Mouse (Mus musculus) MEL (cell line): ENCODE results near the gene Cmpk1. TPM values are rescaled to one million over a fixed set of nuclear protein-coding genes. Genes with fewer than 3 reads are reported as not detected.

Experiments
- DNase-seq: peaks from one replicate; pipeline ENCODE4 v3.0.0; 2011; ENCODE audit warnings: low read depth, low spot score
- H3K27ac ChIP-seq: 2 replicates; pipeline ENCODE4 v1.5.1; 2012; ENCODE audit warnings: low read depth, mild to moderate bottlenecking, control low read depth, low read length, moderate library complexity; ENCODE audit not compliant: control insufficient read depth
- H3K27me3 ChIP-seq, 2 experiments: fragments of 150-350 bp in 1 of 2; sonication (generic) in 1 of 2; 2 replicates each; pipeline ENCODE4 v1.6.1; 2012; ENCODE audit warnings: low read length in 2 of 2, mild to moderate bottlenecking in 2 of 2, improper control_type of control experiment in 1 of 2, moderate library complexity in 1 of 2; ENCODE audit not compliant: insufficient read depth in 2 of 2, control insufficient read depth in 1 of 2
- H3K36me3 ChIP-seq, 2 experiments: 2 replicates each; pipeline ENCODE4 v1.6.1; 2012 to 2014; ENCODE audit warnings: low read length in 2 of 2, improper control_type of control experiment in 1 of 2, inconsistent platforms in 1 of 2, mild to moderate bottlenecking in 1 of 2; ENCODE audit not compliant: insufficient read depth in 2 of 2, control insufficient read depth in 1 of 2
- H3K4me1 ChIP-seq, 2 experiments: fragments of 150-350 bp in 1 of 2; sonication (generic) in 1 of 2; 2 replicates each; pipeline ENCODE4 v1.6.1; 2012; ENCODE audit warnings: low read length in 2 of 2, improper control_type of control experiment in 1 of 2, mild to moderate bottlenecking in 1 of 2; ENCODE audit not compliant: insufficient read depth in 2 of 2, control insufficient read depth in 1 of 2
- H3K4me3 ChIP-seq, 2 experiments: fragments of 150-350 bp in 1 of 2; sonication (generic) in 1 of 2; 2 replicates each; pipeline ENCODE4 v1.5.1; 2012; ENCODE audit warnings: low read depth in 2 of 2, low read length in 2 of 2, mild to moderate bottlenecking in 2 of 2, moderate library complexity in 2 of 2, control low read depth in 1 of 2, improper control_type of control experiment in 1 of 2; ENCODE audit not compliant: control insufficient read depth in 1 of 2, insufficient read depth in 1 of 2
- H3K79me2 ChIP-seq: 2 replicates; pipeline ENCODE4 v1.6.1; 2012; ENCODE audit warnings: mild to moderate bottlenecking, low read length, moderate library complexity; ENCODE audit not compliant: control insufficient read depth, poor library complexity, insufficient read depth
- H3K9ac ChIP-seq: 2 replicates; pipeline ENCODE4 v1.6.1; 2012; ENCODE audit warnings: low read depth, mild to moderate bottlenecking, control low read depth, low read length, moderate library complexity; ENCODE audit not compliant: control insufficient read depth, poor library complexity, severe bottlenecking
- H3K9me3 ChIP-seq: fragments of 150-350 bp; sonication (generic); replicated peaks from 2 replicates; pipeline ENCODE4 v1.6.1; 2012; ENCODE audit warnings: mild to moderate bottlenecking, low read length, improper control_type of control experiment, moderate library complexity; ENCODE audit not compliant: insufficient read depth
- CHD1 ChIP-seq: IDR thresholded peaks from 2 replicates; pipeline ENCODE4 v1.6.1; 2012; ENCODE audit warnings: low read depth, mild to moderate bottlenecking, inconsistent platforms, low read length, improper control_type of control experiment
- CTCF ChIP-seq, 3 experiments: IDR thresholded peaks in 2 of 3; conservative IDR thresholded peaks in 1 of 3; 2 replicates each; pipeline ENCODE4 v1.5.1; 2011 to 2012; ENCODE audit warnings: low read length in 3 of 3, low read depth in 2 of 3, mild to moderate bottlenecking in 2 of 3, improper control_type of control experiment in 1 of 3, inconsistent platforms in 1 of 3, mixed read lengths in 1 of 3, moderate library complexity in 1 of 3; ENCODE audit not compliant: control insufficient read depth in 1 of 3, insufficient read depth in 1 of 3, poor library complexity in 1 of 3, severe bottlenecking in 1 of 3
- ETS1 ChIP-seq: IDR thresholded peaks from 2 replicates; pipeline ENCODE4 v1.6.1; 2012; ENCODE audit warnings: low read depth, mild to moderate bottlenecking, inconsistent platforms, low read length, improper control_type of control experiment, moderate library complexity
- GABPA ChIP-seq: IDR thresholded peaks from 2 replicates; pipeline ENCODE4 v1.6.1; 2012; ENCODE audit warnings: low read depth, mild to moderate bottlenecking, inconsistent platforms, low read length, improper control_type of control experiment, moderate library complexity
- HCFC1 ChIP-seq: IDR thresholded peaks from 2 replicates; pipeline ENCODE4 v1.6.1; 2012; ENCODE audit warnings: low read depth, mild to moderate bottlenecking, inconsistent platforms, low read length, improper control_type of control experiment, moderate library complexity
- MEF2A ChIP-seq: IDR thresholded peaks from 2 replicates; pipeline ENCODE4 v1.6.1; 2014; ENCODE audit warnings: low read depth, mild to moderate bottlenecking, inconsistent platforms, low read length, improper control_type of control experiment; ENCODE audit not compliant: poor library complexity, insufficient replicate concordance, severe bottlenecking; ENCODE audit errors: extremely low read depth
- NELFE ChIP-seq: IDR thresholded peaks from 2 replicates; pipeline ENCODE4 v1.6.1; 2011; ENCODE audit warnings: low read depth, low read length, improper control_type of control experiment
- POLR2A ChIP-seq, 2 experiments: IDR thresholded peaks; 2 replicates each; pipeline ENCODE4 v1.6.1; 2011 to 2012; ENCODE audit warnings: low read length in 2 of 2, mild to moderate bottlenecking in 2 of 2, control low read depth in 1 of 2, improper control_type of control experiment in 1 of 2, low read depth in 1 of 2, moderate library complexity in 1 of 2; ENCODE audit not compliant: control insufficient read depth in 1 of 2, insufficient read depth in 1 of 2, poor library complexity in 1 of 2
- POLR2AphosphoS2 ChIP-seq: IDR thresholded peaks from 2 replicates; pipeline ENCODE4 v1.6.1; 2011; ENCODE audit warnings: low read length, improper control_type of control experiment
- RAD21 ChIP-seq: IDR thresholded peaks from 2 replicates; pipeline ENCODE4 v1.6.1; 2011; ENCODE audit warnings: mild to moderate bottlenecking, low read depth, low read length, improper control_type of control experiment
- SIN3A ChIP-seq: IDR thresholded peaks from 2 replicates; pipeline ENCODE4 v1.6.1; 2012; ENCODE audit warnings: low read length, improper control_type of control experiment, inconsistent platforms
- SMC3 ChIP-seq: IDR thresholded peaks from 2 replicates; pipeline ENCODE4 v1.6.1; 2011; ENCODE audit warnings: low read depth, low read length, improper control_type of control experiment
- UBTF ChIP-seq: IDR thresholded peaks from 2 replicates; pipeline ENCODE4 v1.6.1; 2012; ENCODE audit warnings: low read depth, mild to moderate bottlenecking, inconsistent platforms, low read length, improper control_type of control experiment, moderate library complexity, borderline replicate concordance; ENCODE audit not compliant: insufficient read depth
- ZC3H11A ChIP-seq: IDR thresholded peaks from 2 replicates; pipeline ENCODE4 v1.6.1; 2012; ENCODE audit warnings: low read depth, mild to moderate bottlenecking, inconsistent platforms, low read length, improper control_type of control experiment
- ZMIZ1 ChIP-seq: IDR thresholded peaks from 2 replicates; pipeline ENCODE4 v1.6.1; 2012; ENCODE audit warnings: low read depth, mild to moderate bottlenecking, inconsistent platforms, low read length, improper control_type of control experiment, moderate library complexity
- polyA plus RNA-seq, 2 experiments: library from polyadenylated mRNA; stranded (reverse) in 1 of 2; unstranded in 1 of 2; fragments of >175 nt in 1 of 2; fragments of >200 nt in 1 of 2; gene quantifications; 2 replicates each; pipeline versions ENCODE4 v1.2.1 to v1.2.4; 2012; ENCODE audit warnings: low replicate concordance in 2 of 2, low read depth in 1 of 2; ENCODE audit not compliant: insufficient read length in 2 of 2, insufficient read depth in 1 of 2, missing spikeins in 1 of 2
- total RNA-seq: library from RNA; depleted of rRNA; stranded (reverse); fragments of 300-350 nt; gene quantifications from 2 replicates; pipeline ENCODE4 v1.2.3, GENCODE M21; 2012

Gene Cmpk1
- total and polyA plus RNA-seq, 3 experiments, result 33.4 to 33.7 TPM; not detected in 1

- H3K4me1 ChIP-seq, result 0 out of 4 replicates have a peak, but pooled peaks cover 0 to 2% of the 10 kb centered on the region in 2 experiments
- no peaks in the 10 kb centered on the region; a peak in 1 of 4 replicates for H3K27me3 ChIP-seq
- DNase-seq, result peak; percentile 82
- no peaks in the 10 kb centered on the region for H3K9me3 ChIP-seq
- no peak for TF ChIP-seq ETS1
- TF ChIP-seq POLR2AphosphoS2, result no peak
- no peak for TF ChIP-seq MEF2A
- peak; percentile 95 for TF ChIP-seq RAD21
- no peak for TF ChIP-seq HCFC1
- peak; percentile 85 for TF ChIP-seq SMC3
- TF ChIP-seq CTCF (IDR thresholded peaks at IDR 0.05 in 2 of 3, conservative IDR thresholded peaks at IDR 0.05 in 1 of 3; ENCODE audit: control insufficient read depth in 1 of 3, insufficient read depth in 1 of 3, low read depth in 2 of 3, low read length in 3 of 3, poor library complexity in 1 of 3, severe bottlenecking in 1 of 3), result peak; percentile 78 to 96 (median 94)
- 0 out of 2 replicates have a peak, but pooled peaks have one; percentile 43 for TF ChIP-seq SIN3A
- no peak for TF ChIP-seq NELFE
- TF ChIP-seq ZC3H11A, result peak; percentile 81
- H3K27ac ChIP-seq, result no peak overlapping the region
- H3K79me2 ChIP-seq, result no peaks in the 10 kb centered on the region
- no peak overlapping the region for H3K9ac ChIP-seq
- no peaks in the 10 kb centered on the region for H3K36me3 ChIP-seq
- no peak overlapping the region for H3K4me3 ChIP-seq
Measured at GRCm38 (mm10) chr4:114947395-114947794, 39.6 kb downstream of the Cmpk1 start.

- Histone ChIP-seq H3K4me1 (0 out of 4 replicates have a peak, but pooled peaks cover 0 to 2% of the 10 kb centered on the region in 2 experiments), H3K27ac (no peak overlapping the region), H3K27me3 (no peaks in the 10 kb centered on the region; a peak in 1 of 4 replicates), H3K36me3 (no peaks in the 10 kb centered on the region), H3K4me3 (no peak overlapping the region), H3K9me3 (no peaks in the 10 kb centered on the region), H3K9ac (no peak overlapping the region), H3K79me2 (no peaks in the 10 kb centered on the region)
- TF ChIP-seq GABPA, result no peak
- TF ChIP-seq CHD1, result no peak
- TF ChIP-seq UBTF, result no peak
- no peak for TF ChIP-seq ZC3H11A
- no peak for TF ChIP-seq ZMIZ1
- TF ChIP-seq MEF2A, result no peak
- TF ChIP-seq POLR2A (IDR thresholded peaks at IDR 0.05; ENCODE audit: control insufficient read depth in 1 of 2, insufficient read depth in 1 of 2, low read depth in 1 of 2, low read length in 2 of 2, poor library complexity in 1 of 2), result no peak
- TF ChIP-seq, all 39 proteins: peak for 0
- DNase-seq, result no peak
Measured at GRCm38 (mm10) chr4:114946416-114946815, 40.6 kb downstream of the Cmpk1 start.
